Mouse (Mus musculus) neural tube, embryonic 11.5 days (tissue): ENCODE measurements around the gene Dbf4. TPM values are rescaled to one million over a fixed set of nuclear protein-coding genes. Genes with fewer than 3 reads are reported as not detected.
A peak's percentile ranks its signal among the peaks of the same experiment; 100 is the strongest.

Experiments used
- ATAC-seq: fragments of 200-750 bp; cut with Nextera tagmentation; 2 replicates; pipeline ENCODE4 v1.8.0; 2017; ENCODE audit warnings: moderate number of reproducible peaks, mild to moderate bottlenecking, moderate TSS enrichment, moderate library complexity; ENCODE audit not compliant: insufficient read depth, low FRiP score, low TSS enrichment
- DNase-seq: peaks from one replicate; pipeline ENCODE4 v3.0.0-alpha.2; 2015; ENCODE audit warnings: low spot score
- H3K27ac ChIP-seq: fragments of 300-500 bp; sonication (generic); 2 replicates; pipeline ENCODE4 v1.5.1; 2014; ENCODE audit warnings: low read depth, mild to moderate bottlenecking, low read length
- H3K27me3 ChIP-seq: fragments of 300-500 bp; sonication (generic); 2 replicates; pipeline ENCODE4 v1.6.1; 2014; ENCODE audit warnings: mild to moderate bottlenecking, low read length, mixed read lengths; ENCODE audit not compliant: control insufficient read depth, insufficient read depth
- H3K36me3 ChIP-seq: fragments of 300-500 bp; sonication (generic); 2 replicates; pipeline ENCODE4 v1.6.1; 2014; ENCODE audit warnings: mild to moderate bottlenecking, low read length, moderate library complexity, mixed read lengths; ENCODE audit not compliant: control insufficient read depth, insufficient read depth
- H3K4me1 ChIP-seq: fragments of 300-500 bp; sonication (generic); 2 replicates; pipeline ENCODE4 v1.6.1; 2014; ENCODE audit warnings: low read length, mixed read lengths; ENCODE audit not compliant: control insufficient read depth, insufficient read depth
- H3K4me2 ChIP-seq: fragments of 300-500 bp; sonication (generic); 2 replicates; pipeline ENCODE4 v1.6.1; 2014; ENCODE audit warnings: low read depth, mild to moderate bottlenecking, moderate library complexity
- H3K4me3 ChIP-seq: fragments of 300-500 bp; sonication (generic); 2 replicates; pipeline ENCODE4 v1.5.1; 2014; ENCODE audit warnings: low read depth, low read length
- H3K9ac ChIP-seq: fragments of 300-500 bp; sonication (generic); 2 replicates; pipeline ENCODE4 v1.6.1; 2014; ENCODE audit warnings: mild to moderate bottlenecking, low read length
- H3K9me3 ChIP-seq: fragments of 300-500 bp; sonication (generic); 2 replicates; pipeline ENCODE4 v1.6.1; 2016; ENCODE audit warnings: low read length; ENCODE audit not compliant: control insufficient read depth
- WGBS: fragments of 180-500 bp; shearing (Covaris S2); extraction: QIAGEN DNeasy Blood & Tissue Kit; methylation state at CpG from one replicate; pipeline ENCODE4 v1.1.7; 2014; 5-methylcytosine and 5-hydroxymethylcytosine counted together
- polyA plus RNA-seq: library from polyadenylated mRNA; unstranded; fragments of >200 nt; fragmentation: Nextera tagmentation; extraction: Ambion mirVana; gene quantifications from 2 replicates; pipeline ENCODE4 v1.2.1, GENCODE M21; 2014

The Dbf4 gene
- polyA plus RNA-seq, 1 experiment from 2014 or later, result 66.3 TPM

DNA sequence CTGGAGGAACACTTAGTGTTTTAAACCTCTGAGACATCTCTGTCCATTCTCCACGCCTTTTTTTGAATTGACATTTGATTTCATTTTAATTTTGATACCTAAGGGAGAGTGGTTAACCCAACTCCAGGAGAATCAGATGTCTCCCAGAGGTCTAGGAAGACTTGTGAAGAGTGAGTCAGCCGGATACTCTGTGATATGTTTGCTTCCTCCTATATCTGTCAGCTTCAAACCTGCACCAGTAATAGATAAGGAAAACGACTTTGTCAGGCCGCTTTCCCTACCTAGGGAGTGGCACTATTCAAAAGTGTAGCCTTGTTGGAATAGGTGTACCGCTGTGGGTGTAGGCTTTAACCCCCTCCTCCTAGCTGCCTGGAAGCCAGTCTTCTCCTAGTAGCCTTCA is 53.7 kb downstream of the Dbf4 start:
- DNase-seq (no peak), ATAC-seq (no peak)
- H3K4me1 ChIP-seq, result no peaks in the 10 kb centered on the region
- no peak overlapping the region for H3K4me3 ChIP-seq
- 84% methylated on average over 5 of the region's 5 CpGs for WGBS
- H3K4me2 ChIP-seq, result no peak overlapping the region
- no peak overlapping the region for H3K9ac ChIP-seq
- H3K27ac ChIP-seq, result no peak overlapping the region
- H3K9me3 ChIP-seq, result no peaks in the 10 kb centered on the region
- H3K27me3 ChIP-seq, result no peaks in the 10 kb centered on the region
- H3K36me3 ChIP-seq, result no peaks in the 10 kb centered on the region

DNA sequence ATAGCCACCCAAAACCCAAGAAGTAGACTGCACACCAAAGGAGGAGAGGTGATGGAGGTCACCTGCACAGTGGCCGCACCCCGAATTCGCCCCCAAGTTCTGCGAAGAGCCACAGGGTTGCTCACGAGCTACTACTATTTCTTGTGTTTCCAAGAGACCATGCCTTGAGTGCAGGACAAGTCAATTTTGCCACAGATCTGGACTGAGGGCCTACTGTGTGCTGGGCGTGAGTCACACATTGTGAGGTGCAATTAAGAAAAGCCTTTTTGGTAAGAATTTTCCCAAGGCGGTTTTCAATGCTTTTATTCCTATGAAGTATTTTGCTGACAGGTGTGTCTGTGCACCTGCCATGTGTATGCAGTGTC is 54.2 kb downstream of the Dbf4 start:
- no peak overlapping the region for H3K9ac ChIP-seq
- peak overlapping the region; percentile 85 for H3K4me2 ChIP-seq
- H3K9me3 ChIP-seq, result no peaks in the 10 kb centered on the region
- no peaks in the 10 kb centered on the region for H3K27me3 ChIP-seq
- H3K4me1 ChIP-seq, result no peaks in the 10 kb centered on the region
- no peak for DNase-seq
- H3K4me3 ChIP-seq, result peak overlapping the region; percentile 62
- no peaks in the 10 kb centered on the region for H3K36me3 ChIP-seq
- no peak overlapping the region for H3K27ac ChIP-seq
- no peak for ATAC-seq
- WGBS, result 42% methylated on average over 7 of the region's 7 CpGs

DNA sequence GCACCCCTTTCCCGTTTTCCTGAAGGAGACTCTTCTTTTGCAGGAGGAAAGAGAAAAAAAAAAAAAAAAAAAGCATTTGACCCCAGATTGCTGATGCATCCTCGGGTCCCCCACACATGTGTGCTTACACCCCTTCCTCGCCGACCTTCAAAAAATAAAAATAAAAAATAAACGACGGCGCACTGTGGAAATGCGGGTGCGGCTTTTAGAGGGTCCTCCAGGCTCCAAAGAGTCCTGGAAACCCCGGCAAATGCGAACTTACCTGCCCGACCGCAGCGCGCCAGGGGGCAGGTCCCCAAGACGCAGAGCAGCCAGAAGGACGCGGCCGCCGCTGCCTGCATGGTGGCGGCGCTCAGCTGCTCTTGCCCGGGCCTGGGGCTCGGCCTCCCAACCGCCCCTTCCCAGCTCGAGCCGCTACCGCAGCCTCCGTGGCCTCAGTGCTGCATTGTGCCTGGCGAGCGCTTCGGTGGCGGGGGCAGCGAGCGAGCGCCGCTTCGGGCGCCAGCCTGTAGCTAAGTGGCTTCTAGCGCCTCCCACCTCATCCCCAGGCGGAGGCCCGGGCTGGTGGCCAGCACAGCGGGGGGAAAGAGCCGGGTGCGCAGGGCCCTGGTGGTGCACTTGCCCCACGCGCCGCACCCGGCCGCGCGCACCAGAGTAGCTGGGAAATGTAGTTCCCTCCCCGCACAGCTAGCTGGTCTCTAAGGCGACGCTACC is 54.7 kb downstream of the Dbf4 start, which contains the start of gene Adam22:
TSS of gene Adam22 (minus strand) at position 547 of the 714 bp plus-strand sequence.
- no peaks in the 10 kb centered on the region for H3K4me1 ChIP-seq
- ATAC-seq, result peak; percentile 93
- under 1% methylated on average over 54 of the region's 55 CpGs for WGBS
- peak within 1 kb of the TSS; percentile 24 for H3K27ac ChIP-seq
- H3K36me3 ChIP-seq, result no peaks in the 10 kb centered on the region
- no peaks in the 10 kb centered on the region for H3K9me3 ChIP-seq
- peak; percentile 86 for DNase-seq
- no peaks in the 10 kb centered on the region for H3K27me3 ChIP-seq
- peak within 1 kb of the TSS; percentile 85 for H3K4me2 ChIP-seq
- peak within 1 kb of the TSS; percentile 62 for H3K4me3 ChIP-seq
- peak within 1 kb of the TSS; percentile 78 for H3K9ac ChIP-seq

DNA sequence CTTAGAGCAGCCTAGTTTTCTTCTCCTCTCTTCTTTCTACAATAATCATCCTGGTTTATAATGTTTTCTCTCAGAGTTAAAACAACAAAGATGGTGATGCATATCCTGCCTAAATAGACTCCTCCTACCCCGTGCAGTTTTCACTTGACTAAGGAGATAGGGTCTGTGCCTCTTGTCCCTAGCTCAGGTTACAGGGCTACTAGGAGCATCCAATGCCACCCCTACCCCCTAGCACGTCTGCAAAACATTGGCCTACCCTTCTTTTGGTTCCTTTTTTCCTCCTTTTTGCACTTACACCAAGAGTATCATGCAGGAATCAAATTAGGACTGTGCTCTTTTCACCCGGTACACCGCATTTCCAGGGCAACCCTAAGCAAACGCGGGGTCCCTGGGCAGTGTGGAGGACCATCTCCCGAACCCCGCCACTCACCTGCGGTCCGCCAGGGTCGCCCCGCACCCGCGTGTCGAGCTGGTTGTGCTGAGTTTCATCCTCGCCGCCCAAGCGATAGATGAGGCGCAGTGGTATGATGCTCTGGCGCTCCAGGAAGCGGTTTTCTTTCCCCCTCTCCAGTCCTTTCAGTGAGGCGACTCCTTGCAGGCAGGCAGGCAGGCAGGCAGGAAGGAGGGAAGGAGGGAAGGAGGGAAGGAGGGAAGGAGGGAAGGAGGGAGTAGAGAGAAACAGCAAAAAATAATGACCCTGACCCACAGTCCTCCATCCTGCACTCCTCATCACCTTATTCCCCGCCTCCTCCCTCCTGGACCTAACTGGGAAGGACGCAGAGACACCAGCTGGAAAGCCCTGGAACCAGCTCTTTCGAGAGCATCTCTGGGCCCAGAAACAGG is 55.5 kb downstream of the Dbf4 start:
- peak overlapping the region; percentile 62 for H3K4me3 ChIP-seq
- H3K4me2 ChIP-seq, result peak overlapping the region; percentile 85
- peak overlapping the region; percentile 78 for H3K9ac ChIP-seq
- peak; percentile 40 for DNase-seq
- H3K36me3 ChIP-seq, result no peaks in the 10 kb centered on the region
- peak; percentile 54 for ATAC-seq
- no peaks in the 10 kb centered on the region for H3K9me3 ChIP-seq
- H3K27ac ChIP-seq, result peak overlapping the region; percentile 24; the same call in 1 of the 2 replicates
- no peaks in the 10 kb centered on the region for H3K4me1 ChIP-seq
- 2% methylated on average over 24 of the region's 25 CpGs for WGBS
- no peaks in the 10 kb centered on the region for H3K27me3 ChIP-seq

DNA sequence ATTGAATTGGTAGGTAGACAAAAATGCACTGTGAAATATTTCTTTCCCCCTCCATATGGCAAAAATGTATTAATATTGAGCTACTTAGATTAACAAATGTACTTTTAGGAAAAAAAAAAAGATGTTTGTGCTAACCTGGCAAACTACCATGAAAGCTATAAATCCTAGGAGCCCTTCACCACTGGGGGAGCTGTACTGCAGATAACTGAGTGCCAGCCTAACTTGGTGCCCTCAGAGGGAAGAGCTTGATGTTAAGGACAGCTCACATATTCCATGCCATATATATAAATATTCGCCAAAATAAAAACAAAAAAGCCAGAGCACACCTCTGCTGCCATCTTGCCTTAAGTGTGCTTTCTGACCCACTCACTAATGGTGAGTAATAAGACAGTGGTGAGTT is 60.2 kb downstream of the Dbf4 start:
- Histone ChIP-seq H3K4me3 (no peak overlapping the region), H3K4me1 (no peaks in the 10 kb centered on the region), H3K9ac (no peak overlapping the region), H3K27ac (no peak overlapping the region), H3K36me3 (no peaks in the 10 kb centered on the region), H3K9me3 (no peaks in the 10 kb centered on the region), H3K4me2 (no peak overlapping the region), H3K27me3 (no peaks in the 10 kb centered on the region)
- 58% methylated on average over 1 of the region's 1 CpGs for WGBS
- ATAC-seq (no peak), DNase-seq (no peak)

DNA sequence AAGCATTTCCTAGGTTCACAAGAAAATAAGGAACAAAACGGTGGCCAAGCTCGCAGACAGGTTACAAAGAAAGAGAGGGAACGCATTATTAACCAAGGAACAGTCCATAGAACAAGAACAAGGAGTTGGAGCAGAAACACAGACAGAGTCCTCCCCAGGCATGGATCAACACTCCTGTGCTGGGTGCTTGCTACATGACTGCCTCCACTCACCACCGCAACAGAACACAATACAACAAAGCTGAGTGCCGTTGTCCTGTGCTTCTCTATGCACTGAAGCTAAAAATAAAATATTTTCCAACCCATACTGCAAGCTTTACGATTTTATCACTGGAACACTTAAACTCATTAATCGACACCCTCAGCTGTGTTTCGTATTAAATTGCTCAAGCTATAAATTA is 64.8 kb downstream of the Dbf4 start:
- no peak overlapping the region for H3K4me2 ChIP-seq
- WGBS, result 91% methylated on average over 8 of the region's 8 CpGs
- H3K9me3 ChIP-seq, result no peaks in the 10 kb centered on the region
- no peaks in the 10 kb centered on the region for H3K4me1 ChIP-seq
- no peak overlapping the region for H3K9ac ChIP-seq
- no peaks in the 10 kb centered on the region for H3K36me3 ChIP-seq
- H3K4me3 ChIP-seq, result no peak overlapping the region
- ATAC-seq (no peak), DNase-seq (no peak)
- H3K27me3 ChIP-seq, result no peaks in the 10 kb centered on the region
- H3K27ac ChIP-seq, result no peak overlapping the region

DNA sequence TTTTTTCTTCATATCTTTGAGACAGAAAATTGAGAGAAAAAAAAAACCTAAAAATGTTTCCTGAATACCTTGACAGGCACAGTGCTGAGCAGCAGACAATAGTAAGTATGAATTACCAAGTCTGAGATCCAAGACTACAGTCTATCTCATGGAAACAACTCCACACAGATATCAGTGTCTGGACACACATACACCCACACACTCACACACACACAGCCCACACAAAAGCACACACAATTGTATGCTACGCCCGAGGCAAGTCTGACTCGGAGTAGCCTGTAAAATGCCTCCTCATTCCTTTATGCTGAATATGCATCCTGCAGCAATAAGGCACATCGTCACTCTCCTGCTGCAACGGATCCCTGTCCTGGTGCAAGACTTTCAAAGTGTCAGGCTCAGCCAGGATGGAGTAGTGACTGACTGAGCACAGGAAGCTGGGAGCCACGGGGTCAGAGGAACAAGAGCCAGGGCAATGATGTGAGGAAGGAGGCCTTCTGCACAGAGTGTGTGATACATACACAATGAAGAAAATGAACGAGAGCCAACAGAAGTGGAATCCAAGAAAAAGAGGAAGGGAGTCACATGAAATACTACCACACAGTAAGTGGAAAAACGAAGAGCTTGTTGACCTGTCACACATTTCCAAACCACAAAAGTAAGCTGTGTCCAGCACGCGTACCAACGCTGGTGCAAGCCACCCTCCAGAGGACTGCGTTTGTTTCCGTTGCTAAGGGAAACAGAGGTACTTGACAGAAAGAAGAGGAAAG is 65.4 kb downstream of the Dbf4 start:
- Histone ChIP-seq H3K9ac (no peak overlapping the region), H3K36me3 (no peaks in the 10 kb centered on the region), H3K27me3 (no peaks in the 10 kb centered on the region), H3K4me3 (no peak overlapping the region), H3K4me2 (no peak overlapping the region), H3K27ac (no peak overlapping the region), H3K4me1 (no peaks in the 10 kb centered on the region), H3K9me3 (no peaks in the 10 kb centered on the region)
- DNase-seq, result no peak
- ATAC-seq, result no peak
- WGBS, result 70% methylated on average over 13 of the region's 13 CpGs

DNA sequence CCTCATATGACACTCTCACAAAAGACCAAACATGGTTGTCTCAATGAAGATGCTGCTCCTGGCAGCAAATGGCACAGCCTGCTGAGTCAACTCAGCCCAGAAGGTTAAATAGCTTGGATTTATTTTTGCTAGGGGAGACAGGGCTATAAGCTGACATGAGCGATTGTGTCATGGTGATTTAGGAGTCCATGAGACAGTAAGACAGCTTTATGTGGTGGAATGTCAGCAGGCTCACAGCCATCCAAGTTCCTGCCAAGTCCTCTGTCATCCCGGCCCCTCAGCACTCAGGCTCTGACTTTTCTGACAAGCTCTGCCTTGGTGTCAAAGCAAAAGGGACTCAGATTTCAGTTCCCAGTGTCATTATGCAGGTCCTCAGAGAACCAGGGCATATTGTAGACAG is 66.2 kb downstream of the Dbf4 start:
- ATAC-seq (no peak), DNase-seq (no peak)
- no peaks in the 10 kb centered on the region for H3K36me3 ChIP-seq
- WGBS, result 35% methylated on average over 2 of the region's 2 CpGs
- H3K4me3 ChIP-seq, result no peak overlapping the region
- H3K27me3 ChIP-seq, result no peaks in the 10 kb centered on the region
- no peak overlapping the region for H3K9ac ChIP-seq
- no peaks in the 10 kb centered on the region for H3K9me3 ChIP-seq
- no peak overlapping the region for H3K4me2 ChIP-seq
- H3K4me1 ChIP-seq, result no peaks in the 10 kb centered on the region
- H3K27ac ChIP-seq, result no peak overlapping the region
